Mouse (Mus musculus): ENCODE results near the gene Ank. TPM values are rescaled to one million over a fixed set of nuclear protein-coding genes. Genes with fewer than 3 reads are reported as not detected.

The Ank gene
- polyA plus RNA-seq, 1 experiment from 2014 or later = 3.1 TPM

- Histone ChIP-seq H3K4me1 (no peaks in the 10 kb centered on the region), H3K27me3 (ENCODE audit: low read depth, poor library complexity, severe bottlenecking) (no peaks in the 10 kb centered on the region), H3K36me3 (no peaks in the 10 kb centered on the region), H3K9me3 (replicated peaks) (no peaks in the 10 kb centered on the region), H3K27ac (no peak overlapping the region), H3K4me3 (no peak overlapping the region)
- DNase-seq (ENCODE audit: low spot score) = no peak
- WGBS = 74% methylated on average over 12 of the region's 12 CpGs
These were observed 174.7 kb downstream of the Ank start for GRCm38 (mm10) chr15:27641171-27641570.

GRCm38 (mm10) chr15:27642895-27643294 is 176.4 kb downstream of the Ank start:
- no peaks in the 10 kb centered on the region for H3K27me3 ChIP-seq (ENCODE audit: low read depth, poor library complexity, severe bottlenecking)
- H3K4me3 ChIP-seq = no peak overlapping the region
- WGBS = 91% methylated on average over 3 of the region's 3 CpGs
- H3K27ac ChIP-seq = no peak overlapping the region
- DNase-seq (ENCODE audit: low spot score) = no peak
- no peaks in the 10 kb centered on the region for H3K9me3 ChIP-seq (replicated peaks)
- no peaks in the 10 kb centered on the region for H3K36me3 ChIP-seq
- no peaks in the 10 kb centered on the region for H3K4me1 ChIP-seq

Small RNA genes within 50 kb of the gene (microRNA-seq; reads per million reads assigned to microRNA genes)
- not detected for gene Mir7117

Other genes starting within 250 kb of the Ank start
- gene Otulin, start 164.0 kb downstream of the Ank start, polyA plus RNA-seq (2016; fragmentation: Nextera tagmentation; extraction: Ambion mirVana) = 28.9 and 30.6 TPM in 2 replicates
- gene Otulinl, start 214.9 kb downstream of the Ank start, polyA plus RNA-seq (2016; fragmentation: Nextera tagmentation; extraction: Ambion mirVana) = 2.9 and 6.2 TPM in 2 replicates

Data from limb, embryonic 10.5 days (tissue).